Mouse (Mus musculus): Measurements from ENCODE around the gene Sstr4.
A peak's percentile ranks its signal among the peaks of the same experiment; 100 is the strongest.

The Sstr4 gene

DNA sequence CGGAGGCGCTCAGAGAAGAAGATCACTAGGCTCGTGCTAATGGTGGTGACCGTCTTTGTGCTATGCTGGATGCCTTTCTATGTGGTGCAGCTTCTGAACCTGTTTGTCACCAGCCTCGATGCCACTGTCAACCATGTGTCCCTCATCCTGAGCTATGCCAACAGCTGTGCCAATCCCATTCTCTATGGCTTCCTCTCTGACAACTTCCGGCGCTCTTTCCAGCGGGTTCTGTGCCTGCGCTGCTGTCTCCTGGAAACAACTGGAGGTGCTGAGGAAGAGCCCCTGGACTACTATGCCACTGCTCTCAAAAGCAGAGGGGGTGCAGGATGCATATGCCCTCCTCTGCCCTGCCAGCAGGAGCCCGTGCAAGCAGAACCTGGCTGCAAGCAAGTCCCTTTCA lies 1.1 kb downstream of the Sstr4 start:
- peak; percentile 22 for DNase-seq

DNA sequence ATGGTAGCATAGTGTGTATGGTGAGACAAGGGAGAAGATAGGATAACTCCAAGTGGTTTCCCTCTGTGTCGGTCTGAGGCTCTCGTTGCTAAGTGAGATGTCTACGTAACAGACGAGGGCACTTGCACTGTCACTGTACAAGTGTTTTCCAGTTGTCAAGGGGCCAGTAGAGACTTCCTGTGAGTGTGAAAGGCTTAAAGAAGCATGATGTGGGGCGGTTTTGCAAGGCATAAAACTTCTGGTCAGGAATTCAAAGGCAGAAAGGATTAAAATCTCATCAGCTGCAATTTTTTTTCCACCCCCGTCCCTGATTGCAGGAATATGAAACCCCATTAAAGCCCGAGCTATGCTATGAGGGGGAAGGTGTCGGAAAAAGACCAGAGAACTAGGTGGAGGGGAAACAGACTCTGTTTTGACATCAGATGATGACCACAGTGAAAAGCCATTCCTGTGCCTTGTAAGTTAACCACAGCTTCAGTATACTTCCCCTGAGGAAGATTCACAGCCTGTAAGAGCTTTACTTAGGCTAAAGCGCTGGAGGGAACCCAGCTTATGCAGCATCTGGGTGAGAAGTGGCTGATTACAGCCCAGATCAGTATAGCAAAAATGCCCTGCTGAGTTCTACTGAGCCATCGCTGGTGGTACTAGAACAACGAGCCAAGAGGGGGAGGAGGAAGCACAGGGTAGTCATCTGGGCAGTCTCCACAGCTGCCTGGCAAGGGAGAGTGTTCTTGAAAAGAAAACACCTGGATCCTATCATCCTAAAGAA lies 2.1 kb downstream of the Sstr4 start:
- DNase-seq = no peak

DNA sequence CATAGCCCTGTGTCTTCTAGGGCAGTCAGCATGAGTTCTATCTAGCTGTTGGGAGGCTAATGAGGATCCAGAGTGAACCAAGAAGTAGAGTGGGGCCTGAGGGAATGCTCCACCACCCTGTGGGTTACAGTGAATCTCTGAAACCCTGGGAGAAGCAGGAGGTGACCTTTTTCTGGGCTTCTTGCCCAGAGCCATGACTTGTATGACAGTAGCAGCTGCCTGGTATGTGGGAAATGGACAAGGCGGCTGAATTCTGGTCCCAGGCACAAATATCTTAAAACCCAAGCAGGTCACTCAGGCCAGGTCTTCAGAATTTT lies 2.6 kb downstream of the Sstr4 start:
- no peak for DNase-seq

DNA sequence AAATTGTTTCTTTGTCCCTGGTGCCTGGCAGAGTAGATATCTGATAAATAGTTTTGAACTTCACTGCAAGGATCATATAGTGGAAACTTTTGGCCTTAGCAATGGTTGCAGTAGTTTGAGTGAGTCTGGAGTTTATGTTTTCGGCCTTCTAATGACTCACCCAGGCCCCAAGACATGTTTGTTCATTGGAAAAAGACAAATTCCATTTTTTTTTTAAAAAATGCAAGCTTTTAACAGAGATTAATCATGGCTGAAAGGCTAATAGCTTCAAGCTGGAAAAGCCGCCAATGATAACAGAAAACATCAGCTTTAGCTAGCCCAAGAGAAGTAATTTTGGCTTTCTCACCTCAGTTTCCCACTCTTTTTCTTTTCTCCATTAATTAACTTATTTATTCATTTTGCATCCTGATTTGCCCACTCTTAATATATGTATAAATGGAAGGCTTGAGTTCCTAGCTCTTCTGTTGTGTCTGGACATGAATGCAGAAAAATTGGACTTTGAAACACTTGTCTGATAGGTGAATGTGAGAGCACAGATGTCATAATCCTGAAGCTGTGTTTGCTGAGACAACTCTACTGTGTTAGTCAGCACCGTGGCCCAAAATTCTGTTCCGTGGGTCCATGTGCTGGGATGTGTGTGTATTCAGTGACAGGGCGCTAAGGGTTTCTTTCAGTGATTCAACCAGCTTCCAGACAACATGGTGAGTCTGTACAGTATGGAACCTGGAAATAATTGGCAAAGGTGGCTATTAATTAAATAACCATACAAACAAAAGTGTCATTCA lies 3.9 kb downstream of the Sstr4 start:
- no peak for DNase-seq

DNA sequence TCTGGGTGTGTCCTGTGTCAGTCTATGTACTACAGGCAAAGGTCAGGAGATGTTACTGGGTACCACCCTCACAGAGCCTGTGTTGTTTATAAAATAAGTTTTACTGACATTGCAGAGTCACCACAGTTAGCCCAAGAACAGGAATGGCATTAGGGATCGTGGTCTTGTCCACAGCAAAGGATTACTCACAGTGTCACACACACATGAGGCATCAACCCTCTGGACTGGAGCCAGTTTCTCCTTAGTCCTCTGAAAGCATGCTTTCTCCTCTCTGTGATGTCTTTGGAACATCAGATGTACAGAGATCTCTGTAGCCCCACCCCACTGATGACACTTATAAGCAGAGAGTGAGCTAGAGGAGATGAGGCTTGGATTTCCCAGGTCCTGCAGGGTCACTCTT lies 7.1 kb downstream of the Sstr4 start:
- no peak for DNase-seq

DNA sequence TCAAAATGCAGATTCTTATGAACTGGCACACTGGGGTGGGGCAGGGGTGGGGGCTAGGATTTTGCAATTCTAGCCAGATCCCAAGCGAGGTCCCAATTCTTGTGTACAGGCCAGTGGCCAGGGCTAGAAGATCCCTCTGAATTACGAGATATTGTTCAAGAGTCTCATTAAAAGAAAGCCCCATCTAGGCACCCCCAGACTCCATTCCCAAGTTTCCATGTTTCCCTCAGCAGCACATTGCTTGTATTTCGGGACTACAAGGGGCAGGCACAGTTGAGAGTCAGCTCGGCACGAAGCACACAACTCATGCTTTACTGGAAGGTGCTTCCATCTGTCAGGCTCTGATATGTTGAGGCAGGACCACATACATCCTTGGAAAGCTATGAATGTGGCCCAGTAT lies 9.8 kb downstream of the Sstr4 start:
- DNase-seq = no peak

DNA sequence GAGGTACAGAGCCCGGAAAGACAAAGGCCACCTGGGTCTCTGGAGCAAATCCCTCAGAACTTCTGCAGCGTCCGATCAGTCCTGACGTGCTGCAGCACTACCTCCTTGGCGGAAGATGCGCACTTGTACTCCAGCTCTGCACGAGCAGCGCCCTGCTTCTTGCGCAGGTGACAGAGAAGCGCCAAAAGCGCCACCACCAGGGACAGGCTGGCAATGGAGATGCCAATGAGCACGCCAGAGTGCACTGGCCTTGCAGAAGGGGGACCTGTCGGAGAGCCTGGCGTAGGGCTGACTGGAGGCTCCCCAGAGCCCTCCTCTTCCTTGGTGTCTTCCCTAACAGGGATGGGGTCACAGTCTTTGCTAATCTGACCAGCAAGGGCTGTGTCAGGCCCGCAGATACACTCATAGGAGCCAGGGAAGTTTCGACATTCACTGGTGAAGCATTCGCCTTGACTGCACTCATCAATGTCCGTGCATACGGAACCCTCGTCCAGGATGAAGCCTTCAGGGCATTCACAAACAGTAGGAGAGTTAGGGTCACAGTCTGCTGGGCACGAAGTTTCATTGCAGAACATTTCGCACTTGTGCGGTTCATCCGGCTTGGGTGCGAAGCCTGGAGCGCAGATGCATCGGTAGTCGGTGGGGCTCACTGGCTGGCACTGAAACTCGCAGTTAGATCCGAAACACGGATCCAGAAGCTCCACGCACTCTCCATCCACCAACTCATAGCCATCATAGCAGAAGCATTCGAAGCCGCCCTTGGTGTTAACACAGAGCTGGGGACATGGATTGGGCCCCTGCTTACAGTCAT lies 11.2 kb downstream of the Sstr4 start:
- peak; percentile 36 for DNase-seq

DNA sequence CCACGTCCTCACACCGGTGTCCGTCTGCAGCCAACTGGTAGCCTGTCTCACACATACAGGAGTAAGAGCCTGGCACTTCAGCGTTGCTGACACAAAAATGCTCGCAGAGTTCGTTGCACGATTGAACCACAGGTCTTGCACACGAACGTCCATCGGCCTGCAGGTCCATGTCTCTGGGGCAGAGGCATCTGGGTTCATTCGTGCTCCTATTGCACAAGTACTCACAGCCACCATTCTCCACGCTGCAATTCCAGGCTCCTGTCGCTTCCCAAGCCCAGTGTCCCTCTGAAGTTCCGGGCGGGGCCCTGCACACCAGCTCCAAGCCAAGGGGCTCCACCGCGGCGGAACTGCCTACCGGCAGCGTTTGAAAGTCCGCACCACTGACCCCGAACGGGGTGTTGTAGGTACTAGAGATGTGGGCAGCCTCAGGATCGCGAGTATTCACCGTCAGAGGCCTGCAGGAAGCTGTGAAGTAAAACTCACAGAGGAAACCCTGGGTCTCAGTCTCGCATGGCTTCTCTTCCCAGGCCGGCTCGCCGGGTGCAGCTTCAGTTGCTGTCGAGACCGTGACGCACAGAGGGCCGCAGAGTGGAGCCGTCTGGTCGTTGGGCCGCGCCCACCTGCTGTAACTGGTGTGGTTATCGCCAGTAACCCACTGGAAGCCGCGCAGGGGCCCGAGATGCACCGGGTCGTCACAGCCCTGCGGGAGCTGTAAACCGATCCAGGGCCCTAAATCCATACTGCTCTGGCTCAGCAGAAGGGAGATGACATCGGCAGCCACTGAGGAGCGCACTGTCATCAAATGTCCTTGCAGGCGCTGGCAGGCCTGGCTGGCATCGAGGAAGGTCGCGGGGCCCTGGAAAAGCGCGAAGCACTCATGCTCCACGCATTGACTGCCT lies 12.1 kb downstream of the Sstr4 start:
- DNase-seq = peak; percentile 30

DNA sequence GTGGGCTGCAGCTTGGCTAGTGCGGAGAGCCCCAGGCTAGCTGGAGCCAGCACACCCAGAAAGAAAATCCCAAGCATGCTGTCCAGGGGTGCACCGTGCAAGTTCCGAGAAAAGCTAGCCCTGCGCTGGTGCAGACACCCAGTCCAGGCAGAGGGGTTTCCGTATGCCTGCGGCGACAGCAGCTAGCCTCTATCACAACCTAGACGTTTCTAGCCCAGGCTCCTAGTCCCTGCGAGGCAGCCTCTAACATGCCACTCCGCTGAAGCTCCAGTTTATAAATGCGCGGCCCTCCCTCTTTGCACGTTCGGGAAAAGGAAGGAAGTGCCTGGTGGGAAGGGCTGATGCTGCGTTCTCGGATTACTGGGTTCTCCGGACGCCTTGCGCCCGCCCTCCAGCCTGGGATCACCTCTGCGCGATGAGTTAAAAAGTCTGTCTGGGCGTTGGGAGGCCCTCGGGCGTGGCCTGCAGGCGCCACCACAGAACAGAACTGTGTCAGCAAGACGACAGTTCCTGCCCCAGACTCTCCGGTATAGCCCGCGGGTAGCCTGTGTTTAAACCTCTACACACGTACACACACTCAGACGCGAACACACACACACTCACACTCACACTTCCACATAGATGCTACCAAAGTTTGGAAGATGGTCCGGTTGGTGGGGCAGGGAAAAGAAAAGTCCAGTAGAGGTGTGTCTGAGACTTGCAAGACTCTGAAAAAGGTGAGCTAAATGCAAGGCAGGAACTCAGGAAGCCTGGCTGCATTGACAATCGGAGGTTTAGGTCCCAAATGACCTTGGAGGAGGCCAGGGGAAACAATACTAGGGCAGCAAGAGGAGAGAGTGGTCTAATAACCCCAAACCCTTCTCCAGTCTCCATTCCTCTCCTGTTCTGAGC lies 13.0 kb downstream of the Sstr4 start, which contains the start of gene Thbd:
Gene Thbd (minus strand): TSS at position 319 of the 891 bp plus-strand sequence.
- DNase-seq = peak; percentile 30

DNA sequence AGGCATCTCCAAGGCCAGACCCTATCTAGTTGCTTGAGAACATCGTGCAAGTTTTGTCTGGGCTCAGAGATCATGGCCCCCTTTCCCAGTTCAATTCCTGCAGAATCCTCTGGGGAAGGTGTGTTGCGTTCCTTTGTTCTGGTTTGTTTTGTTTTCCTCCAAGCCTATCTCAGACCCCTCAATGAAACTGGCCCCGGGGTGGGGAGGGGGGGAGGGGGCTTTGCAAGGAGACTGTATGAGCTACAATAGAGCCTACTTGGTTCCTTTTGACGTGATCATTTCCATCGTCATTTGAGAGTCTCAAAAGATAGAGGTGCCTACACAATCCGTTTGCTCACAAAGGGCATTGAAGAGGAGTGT lies 13.6 kb downstream of the Sstr4 start:
- no peak for DNase-seq

DNA sequence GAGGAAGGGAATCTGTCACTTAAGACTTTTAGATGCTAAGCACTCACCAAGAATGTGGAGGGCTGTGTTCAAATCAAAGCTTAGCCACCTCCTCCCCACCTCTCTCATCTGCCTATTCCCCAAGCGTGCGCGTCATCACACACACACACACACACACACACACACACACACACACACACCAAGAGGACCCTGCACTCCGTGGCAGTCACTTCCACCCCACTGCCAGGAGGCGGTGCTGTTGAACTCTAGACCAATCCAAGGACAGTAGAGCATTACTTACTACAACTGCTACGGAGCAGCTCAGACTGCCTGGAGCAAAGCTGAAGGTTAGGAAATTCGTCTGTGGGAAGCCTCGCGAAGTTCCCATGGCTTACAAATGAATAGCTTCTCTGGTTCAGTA lies 14.0 kb downstream of the Sstr4 start:
- DNase-seq = peak; percentile 65

DNA sequence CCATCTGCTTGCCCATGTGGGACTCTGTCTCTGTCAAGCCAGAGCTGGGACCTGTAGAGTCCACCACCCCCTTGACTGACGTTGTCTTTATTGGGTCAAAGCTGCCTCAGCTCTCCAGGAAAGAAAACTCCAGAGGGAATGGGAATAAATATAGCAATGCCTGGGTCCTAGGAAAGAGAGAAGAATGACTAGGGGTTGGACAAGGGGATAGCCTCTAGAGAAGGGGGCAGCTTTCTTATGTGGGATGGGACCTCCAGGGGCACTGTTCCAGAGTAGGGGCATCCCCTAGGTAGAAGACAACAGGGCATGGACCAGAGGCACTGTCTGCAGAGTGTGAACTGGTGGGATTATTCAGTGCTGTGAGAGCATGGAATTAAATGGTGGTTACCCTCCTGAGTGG lies 14.7 kb downstream of the Sstr4 start:
- DNase-seq = no peak

DNA sequence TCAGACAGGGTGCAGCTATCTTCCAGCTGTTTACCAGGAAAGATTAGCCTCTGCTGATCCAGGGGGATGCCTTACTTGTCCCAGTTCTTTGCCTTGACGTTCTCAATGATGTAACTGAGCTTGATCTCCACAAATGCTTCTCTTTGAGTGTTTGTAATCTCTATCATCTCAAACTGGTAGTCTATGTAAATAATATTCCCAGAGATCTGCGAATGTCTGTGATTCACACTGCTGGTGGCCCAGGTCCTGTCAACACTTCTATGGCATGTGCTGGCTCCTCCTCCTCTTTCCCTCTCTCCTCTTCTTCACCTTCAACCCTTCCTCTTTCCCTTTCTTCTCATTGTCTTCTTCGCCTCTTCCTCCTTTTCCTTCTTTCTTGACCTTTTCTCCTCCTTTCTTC lies 24.0 kb downstream of the Sstr4 start:
- no peak for DNase-seq

DNA sequence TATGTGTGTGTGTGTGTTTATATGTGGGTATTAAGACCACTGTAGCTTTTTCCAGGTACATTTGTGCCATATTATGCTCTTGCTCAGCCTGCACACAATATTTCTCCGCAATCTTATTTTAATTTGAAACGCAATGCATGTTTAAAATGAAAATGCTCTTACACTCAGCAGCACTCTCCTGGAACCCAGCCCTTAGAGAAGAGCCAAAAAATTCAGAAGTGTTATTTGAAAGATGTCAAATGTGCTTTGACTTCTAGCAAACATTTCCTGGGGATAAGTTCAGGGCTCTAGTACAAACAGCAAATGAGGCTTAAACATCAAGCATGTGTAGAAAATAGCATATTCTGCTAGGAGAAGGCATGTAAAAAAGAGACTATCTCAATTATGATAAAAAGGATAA lies 24.6 kb downstream of the Sstr4 start:
- no peak for DNase-seq

DNA sequence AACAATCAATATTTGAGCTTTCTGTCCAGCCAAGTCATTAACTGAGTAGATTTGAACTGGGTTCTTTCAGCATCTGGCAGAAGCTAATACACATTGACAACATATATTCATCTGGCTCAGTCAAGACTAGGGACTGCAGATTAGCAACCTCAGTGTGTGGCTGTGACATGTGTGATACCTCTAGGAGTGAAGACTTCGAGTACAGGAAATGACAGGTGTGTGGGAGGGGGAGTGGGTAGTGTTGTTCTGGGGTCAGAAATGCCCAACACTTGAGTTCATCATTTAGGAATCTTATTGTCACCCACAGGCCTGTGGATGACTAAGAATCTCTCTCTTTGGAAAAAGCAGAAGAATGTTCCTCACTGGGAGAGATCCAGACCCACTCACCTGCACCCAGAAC lies 26.0 kb downstream of the Sstr4 start:
- no peak for DNase-seq

DNA sequence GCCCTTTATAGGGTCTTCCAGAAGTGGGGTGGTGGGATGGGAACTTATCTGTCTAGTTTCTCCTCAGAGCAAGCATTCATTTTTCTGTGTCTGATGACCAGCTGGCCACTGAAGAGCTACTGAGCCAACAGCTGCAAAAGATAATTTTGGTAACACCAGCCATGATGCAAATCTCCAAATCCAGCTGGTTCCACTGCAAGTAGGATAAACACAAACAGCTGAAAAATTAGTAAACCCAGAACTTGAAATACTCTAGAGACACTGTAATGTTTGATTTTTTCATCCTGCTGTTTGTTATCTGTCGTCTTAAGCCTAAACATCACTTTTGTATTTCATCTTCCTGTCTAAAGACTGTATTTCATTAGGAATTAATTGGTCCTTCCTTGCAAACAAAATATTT lies 26.6 kb downstream of the Sstr4 start:
- DNase-seq = no peak

DNA sequence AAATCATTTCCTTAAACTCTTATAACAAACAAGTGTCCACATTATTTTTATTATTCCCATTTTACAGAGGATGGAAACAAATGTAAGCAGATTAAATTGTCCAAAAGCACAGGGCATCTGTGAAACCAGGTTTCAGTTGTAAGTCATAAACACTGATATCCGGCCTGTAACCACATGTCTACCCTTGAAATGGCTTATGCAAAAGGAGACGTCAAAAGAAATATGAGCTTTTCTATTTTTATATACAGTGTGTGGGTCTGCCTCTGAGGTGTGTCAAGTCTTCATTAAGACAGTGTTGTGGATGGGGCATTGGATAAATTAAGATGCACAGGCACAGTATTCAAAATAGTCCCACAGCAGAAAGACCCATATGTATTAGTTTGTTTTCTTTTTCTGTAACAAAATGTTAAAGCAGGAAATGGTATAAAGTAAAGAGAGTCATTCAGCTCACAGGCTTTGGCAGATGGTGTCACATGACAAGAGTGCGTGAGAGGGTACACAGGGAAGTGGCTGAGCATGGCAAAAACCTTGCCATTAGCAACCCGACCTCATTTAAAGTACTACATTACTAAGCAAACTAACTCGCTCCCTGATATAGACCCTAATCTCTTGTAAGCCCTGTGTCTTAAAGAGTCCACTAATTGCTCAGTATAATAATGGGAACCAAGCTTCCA lies 30.7 kb downstream of the Sstr4 start:
- no peak for DNase-seq

DNA sequence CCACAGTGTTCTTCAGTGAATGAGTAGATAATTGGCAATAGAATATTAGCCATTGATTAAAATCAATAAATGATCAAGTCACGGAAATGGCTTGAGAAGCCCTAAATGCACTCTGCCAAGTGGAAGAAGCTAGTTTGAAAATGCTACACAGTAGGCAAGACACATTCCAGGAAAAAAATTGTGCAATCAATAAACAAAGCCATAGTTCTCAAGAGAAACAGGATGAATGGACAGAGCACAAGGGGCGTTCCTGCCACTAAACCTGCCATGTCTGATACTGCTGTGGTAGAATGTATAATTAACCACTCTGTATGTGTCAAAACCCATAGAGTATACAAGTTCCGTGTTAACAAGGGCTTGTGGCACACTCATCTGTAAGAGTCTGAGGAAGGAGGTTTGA lies 32.4 kb downstream of the Sstr4 start:
- DNase-seq = no peak

DNA sequence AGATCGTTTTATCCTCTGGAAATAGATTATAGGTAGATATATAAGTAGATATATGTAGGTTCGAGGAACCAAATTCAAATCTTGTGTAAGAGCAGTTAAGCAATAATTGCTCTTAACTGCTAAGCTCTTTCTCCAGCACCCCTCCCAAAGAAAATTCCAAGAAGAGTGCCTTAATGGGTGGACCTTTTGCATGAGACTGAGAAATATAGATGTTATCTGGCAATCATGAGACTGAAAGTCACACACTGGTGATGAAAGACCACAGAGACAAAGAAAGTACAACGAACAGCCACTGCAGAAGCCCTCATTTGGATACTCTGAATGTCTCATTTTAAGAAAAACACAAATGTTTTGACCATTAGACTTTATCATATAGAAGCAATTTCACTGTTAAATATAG lies 33.4 kb downstream of the Sstr4 start:
- DNase-seq = no peak

DNA sequence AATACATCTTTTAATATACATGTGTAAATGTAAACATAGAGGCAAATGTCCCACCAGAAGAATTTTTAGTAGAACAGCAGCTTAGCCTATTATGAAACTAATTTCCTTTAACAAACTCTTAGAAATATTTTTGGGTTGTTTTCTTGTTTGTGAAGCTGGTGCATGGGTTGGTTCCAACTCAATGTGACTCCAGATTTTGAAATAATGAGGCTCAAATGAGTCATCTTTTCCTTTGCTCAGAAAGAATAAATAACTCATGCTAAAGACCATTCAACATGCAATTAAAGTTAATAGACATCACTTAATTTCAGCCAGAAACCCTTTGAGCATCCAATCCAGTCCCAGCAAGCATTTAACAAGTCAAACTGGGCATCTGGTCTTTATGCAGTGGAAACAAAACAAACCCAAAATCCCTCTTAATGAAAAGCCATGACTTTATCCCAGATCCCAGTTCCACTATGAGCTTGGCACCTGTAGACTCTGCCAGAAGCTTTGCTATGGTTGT lies 33.9 kb downstream of the Sstr4 start:
- no peak for DNase-seq

DNA sequence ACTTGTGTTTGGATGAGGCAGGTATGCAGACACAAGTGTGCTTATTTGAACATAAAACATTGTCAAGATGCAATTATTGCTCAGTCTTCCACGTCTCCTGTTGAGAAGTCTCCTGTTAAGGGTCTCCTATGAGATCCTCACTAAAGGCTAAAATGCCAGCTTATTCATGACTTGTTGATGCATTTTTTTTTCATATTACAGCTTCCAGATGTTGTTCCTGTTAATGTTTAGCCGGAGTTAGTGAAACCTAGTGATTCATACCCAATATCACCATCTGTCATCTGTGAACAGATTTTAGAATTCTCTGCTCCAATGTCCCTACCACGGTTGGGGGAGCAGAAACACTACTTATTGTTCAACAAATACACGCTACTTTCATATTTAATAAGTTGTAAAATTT lies 35.8 kb downstream of the Sstr4 start:
- DNase-seq = no peak

All from right cerebral cortex, postnatal 4 days (tissue).